Mouse (Mus musculus) G1E (cell line): ENCODE data around the gene 9530003J23Rik.

ENCODE experiments used
- CTCF ChIP-seq: IDR thresholded peaks from 2 replicates; pipeline ENCODE4 v1.5.1; 2012; ENCODE audit warnings: low read depth, low read length, inconsistent platforms, mixed read lengths
- GATA1 ChIP-seq: IDR thresholded peaks from 2 replicates; pipeline ENCODE4 v1.6.1; 2012; ENCODE audit warnings: borderline replicate concordance, low read length, inconsistent platforms, mixed read lengths
- GATA2 ChIP-seq: IDR thresholded peaks from 2 replicates; pipeline ENCODE4 v1.6.1; 2012; ENCODE audit warnings: low read depth, low read length, inconsistent platforms, borderline replicate concordance
- POLR2AphosphoS5 ChIP-seq: IDR thresholded peaks from 2 replicates; pipeline ENCODE4 v1.6.1; 2012; ENCODE audit warnings: low read depth, low read length, inconsistent platforms; ENCODE audit not compliant: insufficient replicate concordance
- TAL1 ChIP-seq: conservative IDR thresholded peaks from 2 replicates; pipeline ENCODE4 v1.6.1; 2012; ENCODE audit warnings: low read depth, low read length, inconsistent platforms, mixed read lengths

- TF ChIP-seq CTCF (no peak), GATA1 (no peak), TAL1 (no peak), POLR2AphosphoS5 (no peak), GATA2 (no peak)
Observed at GRCm38 (mm10) chr10:117283871-117284577, 45.5 kb upstream of the 9530003J23Rik start.
